Mouse (Mus musculus) urinary bladder, adult 18-20 months (tissue): ENCODE results near the gene Rgs16.

Experiments
- DNase-seq, 2 experiments: peaks; one replicate each; pipeline ENCODE4 v3.0.0; 2022; ENCODE audit warnings: low spot score in 2 of 2, mixed read lengths in 2 of 2

The Rgs16 gene

DNA sequence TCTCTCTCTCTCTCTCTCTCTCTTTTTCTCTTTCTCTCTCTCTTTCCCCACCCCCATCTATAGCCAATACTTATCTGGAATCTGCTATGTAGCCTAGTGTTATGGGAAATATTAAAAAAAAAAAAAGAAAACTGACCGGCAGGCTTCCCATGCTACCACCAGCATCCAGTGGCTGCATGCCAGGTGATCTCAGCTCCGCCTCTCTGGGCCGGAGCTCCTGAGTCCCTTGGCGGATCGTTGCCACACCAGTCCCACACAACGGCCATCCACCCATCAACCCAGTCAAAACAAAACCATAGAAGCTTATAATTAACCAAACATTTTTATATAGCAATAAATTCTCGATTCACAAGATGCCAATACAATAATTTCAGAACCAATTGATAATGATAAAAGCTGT, 19.2 kb upstream of the Rgs16 start:
- DNase-seq: no peak

DNA sequence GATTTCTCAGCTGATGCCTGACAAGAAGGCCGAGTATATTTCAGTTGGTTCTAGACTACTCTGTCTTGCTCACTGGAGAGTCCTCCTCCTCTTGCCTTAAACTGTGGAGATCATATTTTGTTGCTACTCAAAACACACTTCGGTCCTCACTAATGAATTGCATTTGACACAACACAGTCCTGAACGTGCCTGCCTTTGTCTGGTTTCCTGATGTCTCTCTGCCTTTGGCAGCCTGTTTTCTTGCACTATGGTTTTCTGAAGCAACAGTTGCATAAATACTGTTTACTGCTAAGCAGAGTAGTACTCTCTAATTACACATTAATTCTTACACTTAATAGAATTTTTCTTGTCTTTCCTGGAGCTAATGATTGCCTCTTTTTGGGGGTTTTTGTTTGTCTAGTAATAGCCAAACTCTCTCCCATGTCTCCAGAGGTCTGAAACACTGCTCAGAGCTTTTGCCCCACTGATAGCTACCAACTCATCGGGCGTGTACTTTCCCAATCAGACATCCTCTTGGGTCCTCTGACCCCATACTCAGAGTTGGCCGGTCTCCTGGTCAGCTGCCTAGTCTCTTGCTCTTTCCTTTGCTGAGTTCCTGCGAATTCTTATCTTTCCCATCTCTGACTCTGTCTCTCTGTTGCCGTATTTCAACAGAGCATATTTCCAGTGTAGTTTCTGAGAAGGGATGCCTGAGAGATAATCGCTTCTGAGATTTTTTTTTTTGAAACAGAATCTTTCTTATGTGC, 18.4 kb upstream of the Rgs16 start:
- no peak for DNase-seq

DNA sequence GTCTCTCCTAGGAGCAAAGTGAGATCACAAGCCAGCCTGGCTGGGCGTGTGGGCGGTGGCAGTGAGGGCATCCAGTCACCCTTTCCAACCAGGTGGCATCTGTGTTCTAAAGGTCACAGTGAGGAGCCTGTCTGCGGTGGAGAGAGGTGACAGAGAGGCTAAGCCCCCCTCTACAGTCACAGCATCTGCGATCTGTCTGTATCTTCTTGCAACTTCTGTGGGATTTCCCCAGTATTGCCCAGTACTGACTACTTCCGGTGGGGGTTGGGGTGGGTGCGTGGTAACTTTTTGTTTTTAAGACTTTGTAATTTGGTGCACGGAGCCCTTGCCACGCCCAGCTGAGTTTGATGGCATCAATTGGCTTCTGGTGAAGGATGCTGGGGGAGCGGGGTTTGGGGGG, 16.7 kb upstream of the Rgs16 start:
- DNase-seq: no peak

DNA sequence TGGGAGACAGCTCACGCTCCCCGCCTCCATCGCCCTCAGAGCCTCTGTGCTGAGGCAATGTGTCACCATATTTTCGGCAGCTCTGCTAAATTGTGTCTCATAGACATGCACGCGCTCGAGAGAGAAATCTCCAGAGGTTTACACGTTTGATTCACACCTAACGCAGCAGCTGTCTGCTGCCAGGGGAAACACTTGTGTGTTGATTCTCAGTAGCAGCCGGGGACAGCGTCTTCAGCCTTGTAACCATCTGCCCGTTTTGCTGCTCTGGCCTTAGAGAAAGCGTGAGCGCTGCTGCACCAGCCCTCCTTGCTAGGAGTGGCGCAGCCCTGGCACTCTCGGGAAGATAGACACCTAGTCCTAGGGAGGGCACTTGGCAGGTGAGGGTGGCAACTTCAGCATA, 13.5 kb upstream of the Rgs16 start:
- DNase-seq: no peak

DNA sequence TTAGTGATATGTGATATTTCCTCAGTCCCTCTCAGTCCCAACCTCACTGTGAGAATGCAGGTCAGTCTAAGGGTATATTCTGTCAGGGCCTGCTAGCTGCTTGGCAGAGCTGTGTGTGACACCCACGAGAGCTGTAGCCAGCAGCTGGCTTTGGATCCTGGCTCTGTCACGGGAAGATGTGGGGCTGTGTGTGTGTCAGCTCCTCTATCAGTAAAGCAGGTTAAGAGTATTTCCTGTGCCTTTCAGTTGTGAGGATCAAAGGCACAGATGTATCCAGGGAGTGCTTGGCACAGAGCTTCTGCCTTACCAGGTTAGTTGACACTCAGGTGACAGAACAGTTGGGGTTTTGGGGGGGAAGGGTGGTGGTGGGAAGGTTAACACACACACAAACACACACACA, 10.3 kb upstream of the Rgs16 start:
- no peak for DNase-seq

DNA sequence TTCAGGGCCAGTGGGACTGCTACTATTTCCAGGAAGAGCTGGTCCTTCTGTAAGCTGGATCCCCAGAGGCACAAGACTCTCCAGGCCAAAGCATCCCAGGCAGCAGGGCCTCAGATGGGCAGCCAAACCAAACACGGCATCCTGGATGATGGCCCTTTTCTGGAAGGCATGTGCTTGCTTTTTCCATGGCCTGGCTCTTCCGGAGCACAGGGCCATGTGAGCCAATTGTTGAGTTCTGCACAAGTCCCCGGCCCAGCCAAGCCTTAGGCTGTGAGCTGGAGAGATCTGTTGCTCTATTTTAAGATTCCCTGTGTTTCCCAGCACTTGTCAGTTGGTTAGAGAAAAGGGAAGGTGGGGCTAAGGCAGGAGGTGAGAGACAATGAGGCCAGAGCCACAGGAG, 9.5 kb upstream of the Rgs16 start:
- no peak for DNase-seq

DNA sequence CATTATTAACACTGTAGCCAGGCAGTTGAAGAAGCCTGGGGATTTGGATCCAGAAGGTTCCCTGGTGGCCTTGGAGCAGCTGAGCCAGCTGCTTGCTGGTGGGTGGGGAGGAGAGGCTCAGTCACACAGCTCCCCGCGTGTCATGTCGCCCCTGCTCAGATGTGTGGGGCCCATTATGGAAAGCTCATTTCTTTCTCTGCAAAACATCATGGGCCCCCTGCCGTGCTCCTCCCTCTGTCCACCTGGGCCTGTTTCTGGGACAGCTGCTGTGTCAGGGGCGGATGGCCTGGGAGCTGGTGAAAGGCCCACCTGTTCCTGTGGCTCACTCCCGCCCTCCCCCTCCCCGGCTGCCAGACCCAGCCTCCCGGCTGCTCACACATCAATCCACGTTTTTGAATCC, 7.0 kb upstream of the Rgs16 start:
- DNase-seq: no peak

DNA sequence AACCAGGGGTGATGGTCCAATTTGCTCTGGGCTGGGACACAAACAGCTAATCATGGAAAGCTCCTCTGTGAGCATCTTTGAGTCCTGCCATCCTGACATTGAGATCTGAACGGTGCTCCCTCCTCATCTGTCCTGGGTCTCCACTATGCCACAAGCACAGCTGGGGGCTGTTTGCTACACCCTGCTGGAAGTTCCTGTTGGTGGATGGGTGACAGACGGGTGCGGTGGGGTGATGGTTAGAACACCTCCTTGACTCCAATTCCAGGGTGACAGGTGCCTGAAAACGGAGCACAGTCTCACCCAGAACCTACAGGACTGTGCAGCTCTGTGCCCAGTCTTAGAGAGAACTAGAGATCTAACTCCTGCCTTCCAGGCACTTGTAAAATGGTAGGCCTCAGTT, 5.3 kb upstream of the Rgs16 start:
- no peak for DNase-seq

DNA sequence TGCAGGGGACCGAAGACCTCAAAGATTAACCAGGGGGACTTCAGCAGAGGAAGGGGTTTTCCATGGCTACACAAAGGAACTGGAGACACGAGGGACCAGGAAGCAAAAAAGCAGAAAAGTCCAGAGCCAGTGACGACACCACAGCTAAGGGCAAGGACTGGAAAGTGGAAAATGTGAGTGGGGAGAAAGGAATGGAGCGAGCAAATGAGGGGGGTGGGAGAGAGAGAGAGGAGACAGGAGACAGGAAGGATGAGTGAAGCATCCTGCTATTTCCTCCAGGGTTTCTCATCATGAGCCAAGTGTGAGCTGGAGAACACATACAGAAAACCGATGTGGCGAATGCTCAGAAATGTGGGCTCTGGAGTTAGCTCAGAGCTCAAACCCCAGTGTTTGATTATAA, 4.1 kb upstream of the Rgs16 start:
- DNase-seq: no peak

DNA sequence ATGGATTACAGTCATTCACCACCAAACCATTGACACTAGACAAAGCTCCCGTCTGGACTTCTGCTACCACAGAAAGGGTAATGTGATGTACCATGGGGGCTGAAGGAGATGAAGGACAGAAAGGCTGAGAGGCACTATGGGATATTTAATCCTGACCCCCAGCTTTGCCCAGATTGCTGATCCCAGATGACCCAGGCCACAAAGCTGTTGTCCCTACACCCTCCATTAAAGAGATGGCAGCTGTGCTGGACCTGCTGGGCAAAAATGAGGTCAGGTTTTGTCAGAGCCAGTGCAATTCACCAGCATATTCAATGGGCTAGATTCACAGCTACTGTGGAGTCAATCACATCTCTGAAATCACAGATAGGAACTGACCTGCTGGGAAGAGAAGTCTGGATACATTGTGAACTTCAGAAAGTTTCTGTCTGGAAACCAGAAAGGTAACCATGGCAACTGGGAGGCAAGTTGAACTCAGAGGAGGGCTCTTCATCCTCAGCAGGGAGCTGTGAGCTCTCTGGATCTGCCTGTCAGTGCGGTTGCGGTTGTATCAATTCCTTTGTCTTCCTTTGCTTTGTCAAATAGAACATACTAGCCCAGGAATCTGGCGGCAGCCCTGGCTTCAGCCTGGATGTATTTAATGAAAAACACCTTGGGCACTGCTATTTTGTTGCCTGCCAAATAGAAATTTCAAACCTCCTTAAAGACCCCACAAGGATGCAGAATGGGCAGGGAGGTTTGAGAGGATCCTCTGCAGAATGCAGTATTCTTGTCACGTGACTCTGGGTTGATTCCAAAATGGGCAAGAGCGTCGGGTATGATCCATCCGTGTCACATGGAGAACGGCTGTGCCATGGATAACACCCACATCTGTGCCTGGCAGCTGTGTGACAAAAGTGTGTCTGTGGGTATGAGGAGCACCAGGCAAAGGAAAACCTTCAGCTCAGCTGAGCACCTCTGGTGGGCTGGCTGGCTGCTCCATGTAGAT, 2.8 kb upstream of the Rgs16 start:
- DNase-seq: no peak

DNA sequence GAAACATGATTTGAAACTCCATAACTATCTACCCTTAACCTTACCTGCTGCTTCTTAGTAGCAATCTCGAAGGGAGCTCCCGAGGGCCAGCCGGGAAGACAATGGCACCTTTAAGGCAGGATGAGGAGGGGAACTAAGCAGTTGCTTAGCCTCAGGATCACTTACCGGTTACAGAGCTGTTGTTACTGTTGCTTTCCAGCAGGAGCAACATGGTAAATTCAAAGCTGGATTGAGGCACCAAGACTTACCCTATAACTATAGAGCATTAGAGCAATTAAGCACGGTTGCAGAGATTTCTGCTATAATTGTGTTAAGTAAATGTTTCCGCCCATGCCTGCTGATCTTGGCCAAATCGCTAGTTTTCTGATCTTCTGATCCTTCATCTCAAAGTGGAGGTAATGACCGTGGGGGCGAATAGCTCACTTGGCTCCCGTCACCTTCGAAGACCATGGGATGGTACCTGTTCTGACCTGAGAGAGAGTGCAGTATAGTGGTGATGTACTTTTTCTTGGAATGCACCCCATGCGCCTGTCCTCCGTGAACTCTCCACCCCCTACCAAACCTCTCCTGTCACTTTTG, 623 bp upstream of the Rgs16 start:
- no peak for DNase-seq

DNA sequence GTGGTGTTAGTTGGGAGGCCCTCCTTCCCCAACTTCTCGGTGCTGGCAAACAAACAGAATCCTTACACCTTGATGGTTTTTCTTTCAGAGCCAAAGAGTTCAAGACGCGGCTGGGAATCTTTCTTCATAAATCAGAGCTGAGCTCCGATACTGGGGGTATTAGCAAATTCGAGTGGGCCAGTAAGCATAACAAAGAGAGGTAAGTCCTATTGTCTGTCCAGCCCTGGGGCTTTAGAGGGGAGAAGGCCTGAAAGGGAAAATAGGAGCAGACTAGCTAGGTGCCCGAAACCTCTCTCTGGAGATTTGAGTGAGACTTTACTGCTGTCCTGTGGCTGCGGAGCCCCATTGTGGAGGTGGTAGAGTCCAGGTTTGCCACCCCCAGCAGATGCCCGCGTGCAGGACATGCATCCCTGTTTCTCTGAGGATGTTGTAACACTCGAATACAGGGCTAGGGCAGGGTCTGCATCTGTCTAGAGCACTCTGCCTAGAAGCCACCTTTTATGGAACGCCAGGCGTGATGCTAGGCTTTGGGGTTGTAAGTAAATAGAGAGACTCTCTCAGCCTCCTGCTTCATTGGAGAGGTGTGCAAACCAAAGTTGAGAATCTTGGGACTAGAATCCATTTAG, 739 bp downstream of the Rgs16 start:
- no peak for DNase-seq

DNA sequence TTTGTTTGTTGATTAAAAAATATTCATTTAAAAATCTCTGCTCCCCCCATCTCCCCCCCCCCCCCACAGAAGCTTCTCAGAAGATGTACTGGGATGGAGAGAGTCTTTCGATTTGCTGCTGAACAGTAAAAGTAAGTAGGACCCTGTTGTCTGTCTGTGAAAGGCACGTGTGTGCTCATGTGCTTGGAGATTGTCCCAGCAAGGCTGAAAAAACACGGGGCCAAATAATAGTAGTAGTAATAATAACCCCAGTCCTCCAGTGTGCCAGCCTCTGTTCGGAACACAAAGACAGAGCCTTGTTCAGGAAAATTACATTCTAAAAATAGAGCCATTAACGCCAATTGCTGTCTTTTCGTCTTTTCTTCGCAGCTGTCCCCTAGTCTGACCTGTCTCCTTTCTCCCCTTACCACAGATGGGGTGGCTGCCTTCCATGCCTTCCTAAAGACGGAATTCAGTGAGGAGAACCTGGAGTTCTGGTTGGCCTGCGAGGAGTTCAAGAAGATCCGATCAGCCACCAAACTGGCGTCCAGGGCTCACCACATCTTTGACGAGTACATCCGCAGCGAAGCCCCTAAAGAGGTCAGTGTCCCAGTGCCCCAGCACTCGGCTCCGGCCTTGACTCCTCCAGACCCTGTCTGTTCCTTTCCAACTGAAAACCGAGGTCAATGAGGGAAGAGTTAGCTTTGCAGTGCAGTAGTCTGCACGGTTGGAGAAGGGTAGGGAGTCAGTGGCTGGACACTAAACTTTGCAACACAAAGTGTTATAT, 1.6 kb downstream of the Rgs16 start:
- DNase-seq: no peak

DNA sequence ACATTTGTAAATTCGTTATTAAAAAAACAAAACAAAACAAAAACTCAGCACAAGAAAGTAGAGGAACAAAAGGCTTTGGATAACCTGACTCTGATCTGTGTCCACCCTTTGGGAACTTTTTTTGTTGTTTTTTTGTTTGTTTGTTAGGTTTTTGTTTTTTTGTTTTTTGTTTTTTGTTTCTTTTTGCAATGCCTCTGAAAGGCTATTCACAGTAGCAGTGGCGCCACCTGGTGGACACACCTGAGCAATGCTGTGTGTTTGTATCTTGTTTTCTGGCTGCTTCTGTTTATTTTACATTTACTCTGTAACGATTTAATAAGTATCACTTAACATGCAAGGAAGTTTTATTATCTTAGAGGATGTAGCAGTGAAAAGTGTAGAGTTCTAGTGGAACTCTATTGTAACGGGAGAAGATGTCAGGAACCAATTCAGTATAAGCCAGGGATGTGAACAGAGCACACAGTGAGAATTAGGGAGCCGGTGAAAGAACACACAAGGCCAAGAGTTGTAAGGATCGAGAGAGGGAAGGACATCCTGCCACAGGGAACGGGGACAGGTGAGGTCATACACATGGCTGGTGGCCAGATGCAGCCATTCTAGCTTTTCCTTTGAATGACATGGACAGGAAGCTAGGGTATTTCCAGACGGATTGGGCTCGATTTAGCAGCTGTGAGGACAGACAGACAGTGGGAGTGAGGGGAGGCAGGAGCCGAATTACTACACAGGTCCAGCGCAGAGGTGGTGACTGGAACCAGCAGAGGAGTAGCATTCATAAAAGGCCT, 2.4 kb downstream of the Rgs16 start:
- DNase-seq: peak; percentile 40 to 59

DNA sequence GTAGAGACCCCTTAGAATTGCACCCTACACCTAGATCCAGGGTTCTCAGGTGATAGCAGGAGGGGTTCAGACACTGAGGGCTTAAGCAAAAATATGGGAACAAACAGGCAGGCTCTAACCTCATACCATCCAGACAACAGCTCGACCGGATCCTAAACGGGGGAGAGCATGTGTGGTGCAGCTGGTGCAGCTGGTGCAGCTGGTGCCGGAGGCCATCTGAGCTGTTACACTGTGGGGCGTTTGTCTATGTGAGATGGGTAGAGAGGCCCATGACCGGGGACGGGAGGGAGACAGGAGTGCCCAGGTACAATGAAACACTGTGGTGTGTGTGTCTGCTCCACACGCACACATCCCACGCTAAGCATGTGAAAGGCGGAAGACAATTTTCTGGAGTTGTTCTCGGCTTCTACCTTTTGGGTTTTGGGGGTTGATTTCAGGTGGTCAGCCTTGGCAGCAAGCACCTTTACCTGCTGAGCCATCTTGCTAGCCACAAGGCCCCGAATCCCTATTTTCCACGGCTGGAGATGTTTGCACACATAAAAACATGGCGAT, 6.0 kb downstream of the Rgs16 start:
- no peak for DNase-seq

DNA sequence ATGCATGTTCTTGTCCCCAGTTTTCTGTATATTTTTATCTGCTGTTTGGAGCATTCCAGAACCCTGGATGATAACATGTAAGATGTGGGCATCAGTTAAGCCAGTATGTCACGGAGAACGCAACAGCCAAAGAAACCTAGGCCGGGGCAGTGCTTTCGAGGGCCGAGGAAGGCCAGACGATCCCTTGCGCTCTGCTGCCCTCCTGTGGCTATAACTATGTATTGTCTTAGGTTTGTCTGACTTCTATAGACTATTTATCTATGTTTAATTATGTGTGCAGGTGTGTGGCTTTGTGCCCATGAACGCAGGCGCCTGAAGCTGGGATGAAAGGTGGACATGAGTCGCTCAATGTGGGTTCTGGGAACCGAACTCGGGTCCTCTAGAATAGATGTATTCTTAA, 6.6 kb downstream of the Rgs16 start:
- peak; percentile 34 to 43 for DNase-seq

DNA sequence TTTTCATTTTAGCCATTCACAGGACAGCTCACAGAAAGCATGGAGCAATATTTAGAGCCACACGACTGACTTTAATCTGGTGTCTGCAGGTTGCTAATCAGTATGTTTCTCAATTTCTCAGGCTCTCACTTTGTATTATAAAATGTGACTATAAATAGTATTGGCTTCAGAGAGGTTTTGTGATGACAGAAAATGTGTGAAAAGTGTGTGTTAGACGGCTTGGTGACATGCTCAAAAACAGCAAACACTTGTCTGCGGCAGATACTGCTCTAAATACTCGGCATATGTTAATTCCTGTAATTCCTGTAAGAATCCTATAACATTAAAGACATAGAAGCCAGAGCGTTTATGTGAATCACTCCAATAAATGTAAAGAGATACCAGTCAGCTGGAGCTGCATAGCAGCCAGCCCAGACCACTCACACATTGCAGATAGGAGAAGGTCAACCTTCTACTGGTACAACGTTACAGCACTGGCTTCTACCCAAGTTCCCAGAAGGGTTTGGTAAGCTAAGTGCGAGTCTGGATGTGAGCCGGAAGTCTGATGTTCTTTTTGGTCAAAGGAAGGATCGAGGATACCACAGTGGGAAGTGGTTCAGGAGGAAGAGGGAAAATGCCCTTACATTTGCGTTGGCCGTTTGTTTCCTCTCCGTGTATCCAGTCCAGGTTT, 7.8 kb downstream of the Rgs16 start:
- DNase-seq: no peak

DNA sequence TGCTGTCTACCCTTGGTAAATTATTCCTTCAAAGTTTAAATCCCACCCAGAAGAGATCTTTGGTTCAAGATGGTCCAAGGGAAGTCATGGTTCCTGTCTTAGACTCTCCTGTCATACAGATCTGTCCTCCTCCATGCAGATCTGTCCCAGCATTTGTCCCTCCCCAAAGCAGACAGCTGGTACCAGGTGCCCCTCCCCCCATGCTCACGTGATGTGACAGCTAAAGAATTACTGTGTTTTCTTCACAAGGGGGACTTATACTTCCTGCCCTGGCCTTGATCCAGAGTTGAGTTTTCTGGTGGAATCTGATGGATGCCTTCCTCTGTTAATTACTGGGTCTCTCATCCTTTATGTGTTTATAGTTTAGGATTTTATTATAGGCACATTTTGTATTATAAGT, 8.4 kb downstream of the Rgs16 start:
- no peak for DNase-seq

DNA sequence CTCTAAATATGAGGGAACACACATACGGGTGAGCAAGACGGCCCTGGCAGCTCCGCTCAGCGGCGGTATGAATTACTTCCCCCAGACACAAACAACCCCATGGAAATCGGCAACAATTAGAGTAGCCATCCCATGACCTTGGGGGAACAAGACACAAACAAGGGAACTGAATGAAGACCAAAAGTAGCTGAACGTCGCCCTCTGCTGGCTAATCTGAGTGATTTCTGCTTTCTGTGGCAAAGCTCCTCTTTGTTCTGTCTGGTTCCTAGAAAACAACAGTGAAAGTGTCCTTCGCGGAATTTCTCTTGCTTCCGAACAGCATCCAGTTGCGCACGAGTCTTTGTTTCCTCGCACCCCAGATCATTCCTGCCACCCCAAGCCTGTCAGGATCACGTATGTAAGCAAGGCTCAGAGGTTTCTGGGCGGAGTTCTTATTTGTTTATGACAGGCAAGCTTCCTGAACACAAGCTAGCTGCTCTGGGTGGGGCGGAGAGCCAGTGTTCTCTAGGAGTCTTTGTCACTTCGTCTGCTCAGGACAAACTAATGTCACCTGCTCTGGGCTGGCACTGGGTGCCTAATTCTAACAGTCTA, 9.2 kb downstream of the Rgs16 start, which contains the start of gene Rnasel:
Rnasel (plus strand) TSS at position 216 of the 591 bp plus-strand sequence.
- DNase-seq: peak; percentile 35 to 44
